Mouse (Mus musculus) ovary, postnatal 14 days (tissue): ENCODE measurements around the gene Trio.

Experiments used
- DNase-seq: peaks from one replicate; pipeline ENCODE4 v3.0.0; 2022; ENCODE audit warnings: low spot score

The Trio gene

GRCm38 (mm10) chr15:27991892-27992593 is 33.6 kb downstream of the Trio start:
- DNase-seq, result no peak

GRCm38 (mm10) chr15:27991066-27991701 is 34.5 kb downstream of the Trio start:
- no peak for DNase-seq

GRCm38 (mm10) chr15:27987979-27988378 is 37.7 kb downstream of the Trio start:
- DNase-seq, result no peak

- no peak for DNase-seq
These were observed 40.8 kb downstream of the Trio start for GRCm38 (mm10) chr15:27984881-27985280.

GRCm38 (mm10) chr15:27981764-27982500 is 43.7 kb downstream of the Trio start:
- no peak for DNase-seq

- DNase-seq, result no peak
These were observed 44.4 kb downstream of the Trio start for GRCm38 (mm10) chr15:27981258-27981657.

GRCm38 (mm10) chr15:27980436-27980835 is 45.2 kb downstream of the Trio start:
- DNase-seq, result no peak

GRCm38 (mm10) chr15:27976950-27977349 is 48.7 kb downstream of the Trio start:
- no peak for DNase-seq

GRCm38 (mm10) chr15:27976366-27976765 is 49.3 kb downstream of the Trio start:
- DNase-seq, result no peak

GRCm38 (mm10) chr15:27974637-27975036 is 51.0 kb downstream of the Trio start:
- no peak for DNase-seq

GRCm38 (mm10) chr15:27968183-27968582 is 57.5 kb downstream of the Trio start:
- DNase-seq, result no peak

GRCm38 (mm10) chr15:27967128-27967876 is 58.3 kb downstream of the Trio start:
- DNase-seq, result no peak

GRCm38 (mm10) chr15:27964877-27965276 is 60.8 kb downstream of the Trio start:
- DNase-seq, result no peak

- no peak for DNase-seq
These were observed 62.1 kb downstream of the Trio start for GRCm38 (mm10) chr15:27963506-27963905.

- no peak for DNase-seq
These were observed 65.0 kb downstream of the Trio start for GRCm38 (mm10) chr15:27960642-27961041.

GRCm38 (mm10) chr15:27957867-27958266 is 67.8 kb downstream of the Trio start:
- no peak for DNase-seq

GRCm38 (mm10) chr15:27955614-27956013 is 70.0 kb downstream of the Trio start:
- no peak for DNase-seq

- no peak for DNase-seq
These were observed 71.3 kb downstream of the Trio start for GRCm38 (mm10) chr15:27954356-27954755.

GRCm38 (mm10) chr15:27953570-27953969 is 72.1 kb downstream of the Trio start:
- no peak for DNase-seq

GRCm38 (mm10) chr15:27951195-27951594 is 74.5 kb downstream of the Trio start:
- no peak for DNase-seq

GRCm38 (mm10) chr15:27949196-27949595 is 76.5 kb downstream of the Trio start:
- no peak for DNase-seq

- DNase-seq, result no peak
These were observed 77.8 kb downstream of the Trio start for GRCm38 (mm10) chr15:27947880-27948279.
